Mouse (Mus musculus) CH12.LX (cell line): ENCODE measurements at regions not wholly inside any gene's neighbourhood (a gene's known extent, or its start where the extent isn't known, plus 50 kb on each side); places are given as distances from the start of the nearest gene placed in this dataset.

ENCODE experiments used
- DNase-seq: peaks from one replicate; pipeline ENCODE4 v3.0.0-alpha.2; 2013; ENCODE audit errors: extremely low read depth
- H3K27ac ChIP-seq: 2 replicates; pipeline ENCODE4 v1.5.1; 2012; ENCODE audit warnings: low read depth, mild to moderate bottlenecking, control low read depth, moderate library complexity; ENCODE audit not compliant: insufficient read depth
- H3K27me3 ChIP-seq: replicated peaks from 2 replicates; pipeline ENCODE3; 2012; ENCODE audit warnings: inconsistent platforms
- H3K36me3 ChIP-seq, 2 experiments: replicated peaks in 1 of 2; 2 replicates each; pipeline versions ENCODE3 to v1.6.1; 2012; ENCODE audit warnings: inconsistent platforms in 1 of 2, low read length in 1 of 2, mild to moderate bottlenecking in 1 of 2, mixed read lengths in 1 of 2, moderate library complexity in 1 of 2; ENCODE audit not compliant: control insufficient read depth in 1 of 2, insufficient read depth in 1 of 2
- H3K4me1 ChIP-seq, 2 experiments: 2 replicates each; pipeline ENCODE4 v1.6.1; 2012; ENCODE audit warnings: inconsistent platforms in 1 of 2, moderate library complexity in 1 of 2; ENCODE audit not compliant: insufficient read depth in 2 of 2, control insufficient read depth in 1 of 2
- H3K4me2 ChIP-seq: 2 replicates; pipeline ENCODE4 v1.6.1; 2012; ENCODE audit warnings: low read depth, mild to moderate bottlenecking, control low read depth; ENCODE audit not compliant: poor library complexity, insufficient read depth, severe bottlenecking
- H3K4me3 ChIP-seq, 3 experiments: fragments of 150-350 bp in 1 of 3; sonication (generic) in 1 of 3; replicated peaks in 1 of 3; 2 replicates each; pipeline versions ENCODE3 to v1.5.1; 2011 to 2012; ENCODE audit warnings: low read depth in 2 of 3, low read length in 2 of 3, mild to moderate bottlenecking in 2 of 3, moderate library complexity in 2 of 3, control low read depth in 1 of 3, improper control_type of control experiment in 1 of 3, inconsistent platforms in 1 of 3, mixed read lengths in 1 of 3; ENCODE audit not compliant: poor library complexity in 1 of 3
- H3K79me2 ChIP-seq: replicated peaks from 2 replicates; pipeline ENCODE4 v1.6.1; 2012; ENCODE audit warnings: mild to moderate bottlenecking, moderate library complexity; ENCODE audit not compliant: control insufficient read depth, poor library complexity, insufficient read depth, severe bottlenecking; ENCODE audit errors: extremely low read depth
- H3K9ac ChIP-seq: 2 replicates; pipeline ENCODE4 v1.6.1; 2012; ENCODE audit warnings: low read depth, mild to moderate bottlenecking, control low read depth, moderate library complexity; ENCODE audit not compliant: insufficient read depth
- H3K9me3 ChIP-seq: replicated peaks from 2 replicates; pipeline ENCODE3; 2012; ENCODE audit warnings: low read length, inconsistent platforms, mixed read lengths
- CHD2 ChIP-seq: IDR thresholded peaks from 2 replicates; pipeline ENCODE4 v1.6.1; 2011; ENCODE audit warnings: low read length, improper control_type of control experiment
- E2F4 ChIP-seq: IDR thresholded peaks from 2 replicates; pipeline ENCODE4 v1.6.1; 2011; ENCODE audit warnings: low read depth, low read length, improper control_type of control experiment; ENCODE audit not compliant: insufficient replicate concordance
- EP300 ChIP-seq: IDR thresholded peaks from 2 replicates; pipeline ENCODE4 v1.6.1; 2011; ENCODE audit warnings: low read length, improper control_type of control experiment
- ETS1 ChIP-seq: conservative IDR thresholded peaks from 2 replicates; pipeline ENCODE4 v1.6.1; 2012; ENCODE audit warnings: low read depth, mild to moderate bottlenecking, inconsistent platforms, low read length, improper control_type of control experiment, moderate library complexity
- GABPA ChIP-seq: IDR thresholded peaks from 2 replicates; pipeline ENCODE4 v1.6.1; 2012; ENCODE audit warnings: low read depth, low read length, improper control_type of control experiment, inconsistent platforms; ENCODE audit not compliant: insufficient replicate concordance
- HCFC1 ChIP-seq: IDR thresholded peaks from 2 replicates; pipeline ENCODE4 v1.6.1; 2012; ENCODE audit warnings: low read depth, mild to moderate bottlenecking, inconsistent platforms, low read length, improper control_type of control experiment
- JUND ChIP-seq: conservative IDR thresholded peaks from 2 replicates; pipeline ENCODE4 v1.6.1; 2011; ENCODE audit warnings: low read depth, low read length, improper control_type of control experiment
- MAX ChIP-seq: IDR thresholded peaks from 2 replicates; pipeline ENCODE4 v1.6.1; 2011; ENCODE audit warnings: low read length, improper control_type of control experiment
- MAZ ChIP-seq: IDR thresholded peaks from 2 replicates; pipeline ENCODE4 v1.6.1; 2012; ENCODE audit warnings: low read depth, mild to moderate bottlenecking, inconsistent platforms, low read length, improper control_type of control experiment, moderate library complexity
- MEF2A ChIP-seq: IDR thresholded peaks from 2 replicates; pipeline ENCODE4 v1.6.1; 2014; ENCODE audit warnings: low read depth, mild to moderate bottlenecking, inconsistent platforms, low read length, improper control_type of control experiment, borderline replicate concordance
- MYC ChIP-seq: IDR thresholded peaks from 2 replicates; pipeline ENCODE4 v1.6.1; 2011; ENCODE audit warnings: low read depth, mild to moderate bottlenecking, improper control_type of control experiment, low read length
- PAX5 ChIP-seq: IDR thresholded peaks from 2 replicates; pipeline ENCODE4 v1.6.1; 2012; ENCODE audit warnings: low read length, inconsistent platforms, mixed read lengths
- POLR2A ChIP-seq: IDR thresholded peaks from 2 replicates; pipeline ENCODE4 v1.6.1; 2011; ENCODE audit warnings: low read depth, mild to moderate bottlenecking, improper control_type of control experiment, low read length
- POLR2AphosphoS2 ChIP-seq: IDR thresholded peaks from 2 replicates; pipeline ENCODE4 v1.6.1; 2011; ENCODE audit warnings: low read depth, low read length, improper control_type of control experiment
- RCOR1 ChIP-seq: conservative IDR thresholded peaks from 2 replicates; pipeline ENCODE4 v1.6.1; 2012; ENCODE audit warnings: low read depth, mild to moderate bottlenecking, inconsistent platforms, low read length, improper control_type of control experiment
- SIN3A ChIP-seq: IDR thresholded peaks from 2 replicates; pipeline ENCODE4 v1.6.1; 2012; ENCODE audit warnings: low read length, improper control_type of control experiment, inconsistent platforms
- SMC3 ChIP-seq: IDR thresholded peaks from 2 replicates; pipeline ENCODE4 v1.6.1; 2011; ENCODE audit warnings: low read depth, low read length, improper control_type of control experiment
- TBP ChIP-seq: conservative IDR thresholded peaks from 2 replicates; pipeline ENCODE4 v1.6.1; 2011; ENCODE audit warnings: low read depth, low read length, improper control_type of control experiment
- TCF12 ChIP-seq: IDR thresholded peaks from 2 replicates; pipeline ENCODE4 v1.6.1; 2014; ENCODE audit warnings: low read depth, mild to moderate bottlenecking, inconsistent platforms, low read length, improper control_type of control experiment
- UBTF ChIP-seq: IDR thresholded peaks from 2 replicates; pipeline ENCODE4 v1.6.1; 2012; ENCODE audit warnings: low read depth, mild to moderate bottlenecking, inconsistent platforms, low read length, improper control_type of control experiment, moderate library complexity
- USF1 ChIP-seq: IDR thresholded peaks from 2 replicates; pipeline ENCODE4 v1.6.1; 2014; ENCODE audit warnings: low read depth, mild to moderate bottlenecking, inconsistent platforms, low read length, improper control_type of control experiment
- ZC3H11A ChIP-seq: IDR thresholded peaks from 2 replicates; pipeline ENCODE4 v1.6.1; 2012; ENCODE audit warnings: low read depth, mild to moderate bottlenecking, inconsistent platforms, low read length, improper control_type of control experiment
- ZKSCAN1 ChIP-seq: IDR thresholded peaks from 2 replicates; pipeline ENCODE4 v1.6.1; 2012; ENCODE audit warnings: low read depth, inconsistent platforms, low read length, improper control_type of control experiment, borderline replicate concordance
- ZNF384 ChIP-seq: IDR thresholded peaks from 2 replicates; pipeline ENCODE4 v1.6.1; 2012; ENCODE audit warnings: low read depth, low read length, improper control_type of control experiment, inconsistent platforms
- dilution Hi-C: fragments of 300-500 bp; cut with MboI; formaldehyde crosslinking; loops from 2 replicates; pipeline ENCODE4 v1.14.3; 2020; ENCODE audit warnings: low sequenced_read_pairs; ENCODE audit not compliant: extremely low pct_unique_long_range_greater_than_20kb, extremely low pct_ligation_motif_present
- in situ Hi-C: fragments of 300-500 bp; cut with MboI; formaldehyde crosslinking; loops from 3 replicates; pipeline ENCODE4 v1.14.3; 2019; ENCODE audit warnings: low sequenced_read_pairs, low pct_ligation_motif_present, low pct_unique_long_range_greater_than_20kb, mixed read lengths

DNA sequence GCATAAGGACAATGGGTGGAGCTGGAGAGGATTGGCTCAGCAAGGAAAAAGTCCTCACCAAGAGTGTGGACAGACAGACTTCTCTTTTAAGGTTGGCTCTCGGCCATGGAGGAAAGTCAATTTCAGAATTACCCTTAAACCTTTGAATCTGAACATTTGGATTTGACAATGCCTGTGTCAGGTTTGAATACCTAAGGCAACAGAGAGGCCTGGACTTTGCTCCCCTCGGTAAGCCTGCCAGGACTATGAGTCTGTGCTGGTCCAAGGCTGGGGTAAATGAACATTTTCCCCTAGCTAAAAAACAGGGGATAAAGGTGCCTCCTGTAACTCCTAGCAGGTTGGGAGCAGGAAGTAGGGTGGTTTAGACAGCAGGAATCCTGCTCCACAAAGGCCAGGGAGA lies 68.8 kb upstream of the Slc6a6 start:
- Histone ChIP-seq H3K4me2 (no peak overlapping the region), H3K27ac (no peak overlapping the region), H3K9ac (no peak overlapping the region)
- TF ChIP-seq MEF2A (no peak), TBP (no peak), MYC (no peak), ETS1 (no peak), JUND (no peak), MAZ (no peak), ZNF384 (no peak), ZKSCAN1 (no peak), CHD2 (no peak), POLR2A (no peak), RCOR1 (no peak), ZC3H11A (no peak), EP300 (no peak), GABPA (no peak), PAX5 (no peak), TCF12 (no peak), E2F4 (no peak), USF1 (no peak), POLR2AphosphoS2 (no peak), UBTF (no peak)
- TF ChIP-seq, all 38 proteins: peak for 0
- Histone ChIP-seq H3K27me3 (peaks cover 2% of the 10 kb centered on the region), H3K79me2 (no peaks in the 10 kb centered on the region), H3K9me3 (peaks cover 10% of the 10 kb centered on the region), H3K4me1 (peaks cover 0 to 9% of the 10 kb centered on the region in 2 experiments; a peak in 1 of 4 replicates), H3K4me3 (no peak overlapping the region), H3K36me3 (no peaks in the 10 kb centered on the region)
- in situ Hi-C loops, result no loop called here
- DNase-seq, result no peak
- dilution Hi-C loops, result no loop called here

DNA sequence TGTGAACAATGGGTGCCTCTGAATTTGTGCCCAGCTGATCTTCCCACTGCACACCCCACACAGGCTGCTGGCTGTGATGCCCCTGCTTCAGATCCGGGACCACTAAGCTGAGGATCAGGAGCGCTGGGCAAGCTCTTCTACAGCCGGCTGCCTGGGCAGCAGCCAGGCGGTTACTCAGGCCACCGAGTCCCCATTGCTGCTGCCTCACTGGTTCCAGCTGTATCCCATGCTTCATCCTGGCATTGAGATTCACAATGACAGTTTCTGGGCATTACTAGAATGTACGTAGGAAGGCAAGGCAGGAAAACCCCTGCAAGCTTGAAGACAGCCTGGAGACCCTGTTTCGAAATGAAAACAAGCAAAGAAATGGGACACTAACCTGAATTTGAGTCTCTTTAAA lies 67.3 kb upstream of the Slc6a6 start:
- dilution Hi-C loops, result no loop called here

More for the DNA sequence above, 67.3 kb upstream of the Slc6a6 start:
- H3K4me3 ChIP-seq, result no peak overlapping the region
- peaks cover 10% of the 10 kb centered on the region for H3K9me3 ChIP-seq
- H3K4me2 ChIP-seq, result no peak overlapping the region
- no peak for DNase-seq
- no peak overlapping the region for H3K27ac ChIP-seq
- H3K79me2 ChIP-seq, result no peaks in the 10 kb centered on the region
- no peak overlapping the region for H3K9ac ChIP-seq
- H3K4me1 ChIP-seq, result peaks cover 0 to 9% of the 10 kb centered on the region in 2 experiments; a peak in 1 of 4 replicates
- H3K27me3 ChIP-seq, result no peaks in the 10 kb centered on the region
- no peaks in the 10 kb centered on the region for H3K36me3 ChIP-seq
- in situ Hi-C loops, result no loop called here
- TF ChIP-seq MYC (no peak), ZNF384 (no peak), SMC3 (no peak), UBTF (no peak), POLR2A (no peak), MAZ (no peak), SIN3A (no peak), GABPA (no peak), MAX (no peak), JUND (no peak), HCFC1 (no peak)
